Mouse (Mus musculus): ENCODE measurements at regions not wholly inside any gene's neighbourhood (a gene's known extent, or its start where the extent isn't known, plus 50 kb on each side); places are given as distances from the start of the nearest gene placed in this dataset.
A peak's percentile ranks its signal among the peaks of the same experiment; 100 is the strongest.
"Not testable (repeated sequence)": the region's sequence is repeated elsewhere in the genome, so short reads cannot be mapped to it uniquely, and the experiment has no call there.

DNA sequence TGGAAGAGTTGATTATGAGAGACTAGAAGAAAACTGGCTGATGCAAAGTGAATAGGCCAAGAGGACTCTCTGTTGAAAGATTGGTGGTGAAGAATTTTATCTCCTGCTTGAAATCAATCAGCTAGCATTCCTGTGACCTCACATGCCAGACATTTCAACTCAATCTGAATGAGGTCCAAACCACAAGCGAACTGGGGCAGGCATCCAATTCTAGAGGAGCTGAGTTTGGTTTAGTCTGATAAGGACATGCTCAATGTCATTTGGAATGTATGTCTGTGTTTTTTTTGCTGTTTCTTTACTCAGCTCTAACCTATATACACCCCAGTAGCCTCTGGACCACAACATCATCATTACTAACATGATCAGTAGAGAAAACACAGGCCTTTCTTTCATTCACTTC, 401.4 kb downstream of the 1190002N15Rik start:
- no peak for DNase-seq (ENCODE audit: extremely low read depth, low read depth, low spot score)

DNA sequence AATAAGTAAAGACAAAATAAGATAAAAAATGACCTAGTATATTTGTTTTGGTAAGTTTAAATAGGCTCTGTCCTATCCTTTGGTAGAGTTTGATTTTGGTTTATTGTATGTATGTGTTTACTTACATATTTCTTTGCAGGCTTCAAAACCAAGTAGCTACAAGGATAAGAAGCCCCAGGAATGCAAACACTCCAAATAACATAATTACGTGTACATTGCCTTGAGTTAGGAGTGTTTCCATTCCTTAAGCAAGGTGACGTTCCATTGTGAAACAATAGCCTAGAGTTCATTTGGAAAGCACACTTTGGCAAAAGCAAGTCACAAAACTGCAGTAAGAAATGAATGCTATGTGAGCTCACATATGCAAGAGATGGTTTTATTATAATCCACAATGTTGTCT, 404.2 kb downstream of the 1190002N15Rik start:
- no peak for DNase-seq (ENCODE audit: extremely low read depth, low read depth, low spot score)

DNA sequence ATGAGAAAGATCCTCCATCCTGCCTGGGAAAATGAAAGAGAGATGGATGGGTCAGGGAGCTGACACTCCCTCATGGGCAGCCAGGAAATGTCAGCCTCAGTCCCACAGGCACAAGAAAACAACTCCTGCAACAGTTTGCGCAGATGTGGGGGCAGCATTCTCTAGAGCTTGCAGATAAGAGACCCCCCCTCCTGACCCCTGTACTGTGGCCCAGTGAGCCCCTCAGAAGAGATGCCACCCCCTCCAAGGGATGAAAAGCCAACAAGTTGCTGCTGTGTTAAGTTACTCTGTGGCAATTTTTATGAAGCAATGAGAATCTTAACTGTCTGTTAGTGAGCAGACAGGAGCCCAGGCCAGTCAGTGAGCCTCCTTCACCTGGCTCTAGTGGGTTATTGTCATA, 406.5 kb downstream of the 1190002N15Rik start:
- DNase-seq (ENCODE audit: extremely low read depth, low read depth, low spot score) = no peak

DNA sequence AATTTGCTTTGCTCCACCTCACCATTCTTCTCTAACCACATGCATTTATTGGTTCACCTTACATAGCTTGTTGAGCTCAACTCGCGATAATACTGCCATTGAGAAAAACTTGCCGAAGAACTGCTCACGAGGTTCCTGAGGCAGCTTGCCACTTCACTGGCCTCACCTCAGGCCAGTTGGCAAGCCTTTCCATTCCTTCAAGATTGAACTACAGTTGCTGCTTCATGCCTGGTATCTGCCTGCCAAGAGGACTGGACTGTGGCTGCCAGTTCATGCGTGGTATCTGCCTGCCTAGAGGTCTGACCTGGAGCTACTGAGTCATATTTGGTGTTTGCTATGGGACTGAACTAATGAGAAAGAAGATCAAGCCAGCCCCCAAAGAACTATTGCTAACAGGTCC, 420.9 kb downstream of the 1190002N15Rik start:
- peak; percentile 7 for DNase-seq (ENCODE audit: extremely low read depth, low read depth, low spot score)

DNA sequence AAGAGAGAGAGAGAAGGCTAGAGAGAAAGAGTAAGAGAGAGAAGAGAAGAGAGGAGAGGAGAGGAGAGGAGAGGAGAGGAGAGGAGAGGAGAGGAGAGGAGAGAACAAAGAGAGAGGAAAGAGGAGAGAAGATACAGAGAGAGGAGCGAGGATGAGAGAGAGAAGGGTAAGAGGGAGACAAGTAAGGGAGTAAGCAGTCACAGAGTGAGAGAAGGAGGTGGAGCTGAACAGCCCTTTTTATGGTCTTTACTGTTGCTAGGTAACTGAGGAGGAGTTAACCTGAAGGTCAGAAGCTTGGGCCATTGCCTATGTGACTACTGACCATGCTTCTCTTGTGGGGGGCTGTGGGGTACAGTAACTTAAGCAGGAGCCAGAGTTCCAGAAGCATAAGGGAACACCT, 430.2 kb downstream of the 1190002N15Rik start:
- not testable (repeated sequence) for DNase-seq (ENCODE audit: extremely low read depth, low read depth, low spot score)

GRCm38 (mm10) chr9:94104669-94105068, 433.2 kb downstream of the 1190002N15Rik start:
- no peak for DNase-seq (ENCODE audit: extremely low read depth, low read depth, low spot score)

DNA sequence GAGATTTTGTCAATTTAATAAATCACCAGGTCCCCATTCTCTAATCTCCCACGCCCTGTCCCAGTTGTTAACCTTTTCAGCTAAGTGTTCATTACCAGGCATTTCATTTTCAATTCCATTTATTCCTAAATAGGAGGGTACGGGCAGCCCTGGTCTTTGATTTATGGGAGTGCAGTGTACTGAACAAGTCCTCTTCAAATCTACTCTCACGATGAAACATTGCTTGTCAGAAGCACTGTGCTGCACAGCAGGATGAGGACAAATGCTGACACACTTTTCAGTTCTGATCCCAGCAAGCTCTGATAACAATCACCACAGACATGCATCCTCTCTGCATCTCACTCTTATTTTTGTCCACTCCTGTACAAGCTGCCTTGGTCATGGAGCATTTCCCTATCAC, 435.9 kb downstream of the 1190002N15Rik start:
- DNase-seq (ENCODE audit: extremely low read depth, low read depth, low spot score) = no peak

DNA sequence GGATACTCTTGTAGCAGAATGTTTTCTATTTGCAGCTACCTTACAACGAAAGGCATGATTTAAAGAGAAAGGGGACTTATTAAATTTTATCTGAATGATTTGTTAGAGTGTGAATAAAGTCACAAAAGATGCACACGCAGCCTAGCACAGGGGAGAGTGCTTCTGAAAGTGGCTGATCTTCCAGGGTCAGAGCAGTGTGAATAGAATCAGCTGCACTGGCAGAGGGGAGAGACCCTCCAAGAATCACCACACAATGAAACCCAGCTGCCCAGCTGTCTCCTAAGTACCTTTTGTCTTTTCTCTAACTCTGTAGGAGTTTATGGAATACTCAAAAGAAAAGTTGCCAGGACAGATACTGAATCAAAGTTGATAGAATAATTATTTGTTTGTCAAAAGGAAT, 443.1 kb downstream of the 1190002N15Rik start:
- DNase-seq (ENCODE audit: extremely low read depth, low read depth, low spot score) = no peak

GRCm38 (mm10) chr9:94091658-94092225, 446.1 kb downstream of the 1190002N15Rik start:
- no peak for DNase-seq (ENCODE audit: extremely low read depth, low read depth, low spot score)

GRCm38 (mm10) chr9:94089759-94090158, 448.1 kb downstream of the 1190002N15Rik start:
- DNase-seq (ENCODE audit: extremely low read depth, low read depth, low spot score) = no peak

DNA sequence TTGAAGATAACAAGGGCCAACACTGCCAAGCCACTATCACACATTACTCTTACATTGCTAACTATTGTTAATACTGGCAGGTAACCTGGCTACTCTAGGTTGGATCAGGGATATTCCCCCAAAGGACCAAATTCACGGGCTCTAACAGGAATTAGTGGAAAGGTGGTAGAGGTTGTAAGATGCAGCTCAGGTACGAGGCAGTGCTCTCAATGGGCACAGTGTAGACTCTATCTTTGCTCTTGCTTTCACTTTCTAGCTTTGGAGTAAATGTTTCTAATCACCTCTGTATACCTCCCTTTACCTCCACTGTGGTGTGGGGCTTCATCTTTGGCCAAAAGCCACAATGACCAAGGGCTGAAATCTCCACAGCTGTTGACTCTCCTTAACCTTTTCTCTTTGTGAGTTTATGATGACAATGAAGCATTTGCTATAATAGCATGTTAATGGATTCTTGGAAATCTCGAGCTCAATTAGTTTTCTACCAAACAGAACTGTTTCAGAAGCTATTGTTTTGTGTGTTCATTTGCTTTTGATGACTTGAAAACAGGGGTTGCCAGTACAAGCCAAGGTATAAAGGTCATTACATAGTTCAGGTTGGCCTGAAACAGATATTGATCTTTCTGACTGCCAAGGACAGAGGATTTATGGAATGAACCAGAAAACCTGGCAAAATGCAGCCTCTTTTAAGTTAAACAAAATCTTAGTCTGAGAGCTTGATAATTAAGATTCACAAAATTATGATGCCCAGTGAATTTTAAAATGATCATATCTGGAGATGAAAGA, 454.1 kb downstream of the 1190002N15Rik start:
- no peak for DNase-seq (ENCODE audit: extremely low read depth, low read depth, low spot score)

- DNase-seq (ENCODE audit: extremely low read depth, low read depth, low spot score) = no peak
Observed at GRCm38 (mm10) chr9:94074904-94075303, 463.0 kb downstream of the 1190002N15Rik start.

DNA sequence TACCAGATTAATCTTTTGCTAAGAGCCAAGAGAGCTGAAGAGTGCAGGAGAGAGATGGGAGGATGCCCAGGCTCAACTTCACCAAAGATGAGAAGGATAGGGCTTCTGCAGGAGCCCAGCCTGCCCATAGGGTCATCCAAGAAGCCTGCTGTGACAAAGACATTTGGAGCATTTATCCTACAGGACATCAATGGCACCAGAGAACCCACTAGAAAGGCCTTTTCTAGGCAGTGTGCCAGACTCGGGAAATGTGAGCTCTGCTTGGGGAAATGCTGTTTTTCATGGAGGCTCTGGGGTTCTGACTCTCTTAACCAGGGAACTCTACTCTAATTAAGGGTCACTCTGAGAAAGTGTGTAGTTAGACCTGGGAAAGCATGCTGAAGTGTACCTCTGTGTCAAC, 470.8 kb downstream of the 1190002N15Rik start:
- DNase-seq (ENCODE audit: extremely low read depth, low read depth, low spot score) = no peak

DNA sequence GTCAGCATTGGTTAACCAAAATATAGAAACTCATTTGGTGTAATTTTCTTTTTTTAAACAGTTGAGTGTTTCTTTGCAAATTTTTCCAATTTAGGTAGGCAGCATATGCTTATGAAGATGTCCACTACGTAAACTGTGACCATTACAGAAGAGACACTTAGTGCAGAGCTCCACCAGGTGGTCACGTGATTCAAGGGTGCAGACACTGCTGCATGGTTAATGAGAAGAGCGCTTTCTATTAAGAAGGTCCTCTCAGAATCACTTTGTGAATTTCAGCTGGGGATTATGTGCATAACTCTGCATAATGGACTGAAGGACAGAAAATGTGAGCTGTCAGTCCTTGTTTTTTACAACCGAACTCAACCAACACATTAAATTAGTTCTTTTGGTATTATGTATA, 484.7 kb downstream of the 1190002N15Rik start:
- DNase-seq (ENCODE audit: extremely low read depth, low read depth, low spot score) = no peak

GRCm38 (mm10) chr9:94047845-94048244, 490.0 kb downstream of the 1190002N15Rik start:
- DNase-seq (ENCODE audit: extremely low read depth, low read depth, low spot score) = no peak

GRCm38 (mm10) chr9:94045462-94046126, 492.3 kb downstream of the 1190002N15Rik start:
- DNase-seq (ENCODE audit: extremely low read depth, low read depth, low spot score) = no peak

DNA sequence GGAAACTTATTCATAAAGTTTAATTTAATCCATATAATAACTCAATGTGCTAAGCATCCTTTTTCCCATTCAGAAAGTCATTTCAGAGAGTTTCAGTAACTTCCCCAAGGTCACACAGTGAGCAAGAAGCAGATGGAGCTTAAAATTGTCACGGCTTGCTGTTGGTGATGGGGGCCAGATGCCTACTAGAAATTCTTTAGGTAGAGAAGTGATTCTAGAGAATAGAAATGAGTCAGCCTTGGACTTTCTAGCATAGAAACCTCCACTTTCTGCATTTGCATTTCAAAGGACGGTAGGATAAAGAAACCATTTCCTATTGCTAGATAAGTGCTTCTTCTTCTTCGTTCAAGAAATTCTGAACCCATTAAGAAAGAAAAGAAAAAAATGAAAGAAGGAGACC, 514.1 kb downstream of the 1190002N15Rik start:
- DNase-seq (ENCODE audit: extremely low read depth, low read depth, low spot score) = no peak

DNA sequence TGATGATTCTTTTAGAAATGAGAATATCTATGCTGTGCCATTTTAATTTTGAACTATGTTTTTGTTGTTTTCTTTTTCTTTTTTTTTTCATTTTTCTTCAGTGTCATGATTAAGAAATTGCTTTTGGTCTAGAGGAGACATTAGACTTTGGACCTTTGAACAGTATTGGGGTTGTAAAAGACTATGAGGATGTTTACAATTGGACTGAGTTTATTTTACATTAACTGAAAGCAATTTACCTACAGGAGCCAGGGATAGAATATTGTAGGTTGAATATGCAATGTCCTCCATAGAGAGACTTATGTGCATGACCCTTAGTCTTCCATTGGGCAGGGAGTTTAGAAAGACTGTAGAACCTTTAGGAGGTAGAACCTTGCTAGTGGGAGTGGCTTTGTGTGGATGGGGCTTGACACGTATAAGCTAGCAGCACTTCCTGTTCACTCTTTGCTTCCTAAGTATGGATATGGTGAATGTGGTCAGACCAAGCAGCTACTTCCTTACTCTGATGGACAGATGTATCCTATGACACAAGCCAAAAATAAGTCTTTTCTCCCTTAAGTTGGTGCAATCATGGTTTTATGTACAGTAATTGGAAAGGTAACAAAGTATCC, 516.5 kb downstream of the 1190002N15Rik start:
- no peak for DNase-seq (ENCODE audit: extremely low read depth, low read depth, low spot score)

DNA sequence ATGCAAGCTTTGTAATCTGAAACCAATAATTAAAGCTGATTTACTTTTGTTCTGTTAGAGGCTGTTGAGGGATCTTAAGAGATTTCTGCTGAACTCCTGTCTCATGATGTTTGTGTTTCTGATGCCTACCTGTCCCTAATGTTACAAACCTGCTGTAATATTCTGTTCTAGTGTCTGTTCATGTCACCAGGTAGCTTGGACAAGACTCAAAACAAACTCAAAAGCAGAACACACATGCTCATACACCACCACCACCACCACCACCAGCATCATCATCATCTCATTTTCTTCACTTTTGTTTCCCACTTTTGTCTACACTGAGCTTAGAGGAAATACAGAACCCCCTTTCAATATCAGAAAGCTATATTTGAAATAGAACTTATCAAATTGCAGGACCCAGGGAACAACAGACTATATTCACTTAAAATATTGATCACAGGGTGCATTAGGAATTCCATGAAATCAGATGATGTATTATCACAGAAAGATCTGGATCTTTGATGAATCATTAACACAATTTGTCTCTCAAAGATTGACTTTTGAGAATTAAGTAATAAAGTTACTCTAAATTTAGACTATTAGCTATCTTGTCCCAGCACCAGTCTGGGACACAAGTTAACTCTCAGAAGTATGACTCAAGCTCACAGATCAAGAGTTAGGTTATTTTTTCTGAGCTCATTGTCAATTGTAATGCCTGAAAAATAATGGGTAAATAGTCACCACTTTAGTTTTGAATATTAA, 521.0 kb downstream of the 1190002N15Rik start:
- no peak for DNase-seq (ENCODE audit: extremely low read depth, low read depth, low spot score)

DNA sequence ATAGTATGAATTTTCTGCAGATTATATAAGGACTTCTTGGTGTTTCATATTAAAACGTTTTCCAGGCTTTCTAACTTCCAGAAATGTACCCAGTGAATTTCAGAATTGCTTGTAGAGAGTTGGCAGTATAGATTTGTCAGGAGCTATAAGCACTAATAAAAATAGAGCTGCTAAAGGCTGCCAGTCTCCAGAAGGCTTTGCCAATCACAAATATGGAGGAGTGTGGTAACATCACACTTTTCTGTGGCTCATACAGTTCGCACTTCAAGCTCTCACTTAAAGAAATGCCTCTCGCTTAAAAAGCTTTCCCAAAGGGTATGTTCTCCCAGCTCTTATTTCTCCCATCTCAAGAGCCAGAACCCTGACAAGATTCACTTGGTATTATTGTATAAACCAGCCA, 545.7 kb downstream of the 1190002N15Rik start:
- no peak for DNase-seq (ENCODE audit: extremely low read depth, low read depth, low spot score)

GRCm38 (mm10) chr9:93991141-93991540, 546.7 kb downstream of the 1190002N15Rik start:
- DNase-seq (ENCODE audit: extremely low read depth, low read depth, low spot score) = no peak

All from fat pad, adult 2 months (tissue).